Mouse (Mus musculus) natural killer cell, adult 2 months (primary cell): ENCODE data around the gene Spata5.

Experiments
- DNase-seq, 2 experiments: peaks; one replicate each; pipeline ENCODE4 v3.0.0; 2022; ENCODE audit warnings: low spot score in 2 of 2

Spata5 gene

DNA sequence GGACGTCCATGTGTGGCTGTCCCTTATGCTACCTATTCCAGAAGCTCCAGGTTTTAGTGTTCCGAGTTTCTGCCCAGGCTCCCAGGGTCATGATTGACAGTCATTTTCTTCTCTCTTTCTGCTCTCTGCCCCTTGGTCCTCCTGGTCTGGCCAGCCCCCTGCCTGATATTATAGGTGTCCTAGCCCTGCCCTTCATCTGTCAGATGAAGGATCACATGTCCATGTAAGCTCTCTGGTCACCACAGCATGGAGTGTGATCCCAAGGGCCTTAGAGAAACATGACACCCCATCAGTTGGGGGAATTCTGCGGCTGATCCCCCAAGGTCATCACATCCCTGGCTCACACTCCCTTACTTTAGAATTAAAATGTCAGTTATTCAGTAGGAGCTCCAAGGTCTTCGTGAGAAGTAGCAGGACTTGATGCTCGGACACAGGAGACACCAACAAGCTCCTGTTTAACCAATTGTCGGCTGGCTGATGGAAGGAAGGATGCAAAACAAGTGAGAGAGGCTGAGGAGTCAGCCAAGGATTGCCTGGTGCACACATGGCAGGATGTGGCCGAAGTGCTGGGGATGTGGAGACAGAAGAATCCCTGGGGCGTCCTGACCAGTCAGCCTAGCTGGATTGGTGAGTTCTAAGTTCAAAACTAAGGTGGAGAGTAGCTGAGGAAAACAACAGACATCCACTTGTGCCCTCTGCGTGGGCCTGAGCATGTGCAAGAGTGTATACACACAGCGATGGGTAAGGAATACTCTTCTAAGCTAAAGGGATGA, 195.4 kb downstream of the Spata5 start:
- DNase-seq = no peak

DNA sequence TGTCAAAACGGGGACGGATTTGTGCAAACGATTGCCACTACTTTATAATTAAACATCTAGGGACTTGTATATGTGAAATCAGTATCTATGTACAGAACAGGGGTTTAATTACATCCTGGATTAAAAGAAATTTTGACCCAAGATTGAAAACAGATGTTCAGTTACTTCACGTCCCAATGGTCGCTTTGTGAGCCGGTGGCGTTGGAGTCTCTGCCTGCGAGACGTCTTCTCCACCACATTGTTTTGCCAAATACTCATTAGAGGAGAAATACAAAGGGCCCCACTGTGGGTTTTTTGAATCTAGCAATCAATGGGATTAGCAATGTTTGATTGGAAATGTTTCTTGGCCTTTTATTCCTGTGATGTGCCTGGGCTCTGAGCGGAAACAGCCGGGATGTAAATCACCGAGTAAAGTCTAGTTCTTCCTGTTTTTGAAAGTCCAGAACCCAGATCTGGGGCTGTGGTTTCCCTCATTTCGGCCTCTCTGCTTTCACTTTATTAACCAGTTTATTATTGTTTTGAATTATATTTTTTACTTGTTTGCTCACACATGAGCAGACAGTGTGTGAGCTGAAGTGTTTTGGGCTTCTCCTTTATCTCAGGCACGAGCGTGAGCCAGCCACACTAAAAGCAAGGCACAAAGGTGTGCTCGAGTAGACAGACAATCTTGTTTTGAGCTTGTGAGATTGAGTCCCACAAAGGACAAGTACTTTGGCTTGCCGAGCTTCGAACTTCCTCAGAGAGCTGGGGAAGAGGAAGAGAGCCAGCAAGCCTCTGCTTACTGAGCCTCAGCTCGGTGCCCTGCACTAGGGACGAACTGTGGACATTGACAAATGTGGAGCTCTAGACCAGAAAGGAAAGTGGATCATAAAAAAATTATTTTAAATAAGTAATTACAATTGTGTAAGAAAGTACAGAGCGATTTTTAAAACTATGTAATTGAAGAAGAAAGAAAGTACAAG, 197.2 kb downstream of the Spata5 start:
- DNase-seq = no peak
